Mouse (Mus musculus): ENCODE results near the gene Ifi35. TPM values are rescaled to one million over a fixed set of nuclear protein-coding genes. Genes with fewer than 3 reads are reported as not detected.
"Not testable (repeated sequence)": the region's sequence is repeated elsewhere in the genome, so short reads cannot be mapped to it uniquely, and the experiment has no call there.

Gene Ifi35
- polyA plus RNA-seq, 1 experiment from 2014 or later, result 22.4 TPM

DNA sequence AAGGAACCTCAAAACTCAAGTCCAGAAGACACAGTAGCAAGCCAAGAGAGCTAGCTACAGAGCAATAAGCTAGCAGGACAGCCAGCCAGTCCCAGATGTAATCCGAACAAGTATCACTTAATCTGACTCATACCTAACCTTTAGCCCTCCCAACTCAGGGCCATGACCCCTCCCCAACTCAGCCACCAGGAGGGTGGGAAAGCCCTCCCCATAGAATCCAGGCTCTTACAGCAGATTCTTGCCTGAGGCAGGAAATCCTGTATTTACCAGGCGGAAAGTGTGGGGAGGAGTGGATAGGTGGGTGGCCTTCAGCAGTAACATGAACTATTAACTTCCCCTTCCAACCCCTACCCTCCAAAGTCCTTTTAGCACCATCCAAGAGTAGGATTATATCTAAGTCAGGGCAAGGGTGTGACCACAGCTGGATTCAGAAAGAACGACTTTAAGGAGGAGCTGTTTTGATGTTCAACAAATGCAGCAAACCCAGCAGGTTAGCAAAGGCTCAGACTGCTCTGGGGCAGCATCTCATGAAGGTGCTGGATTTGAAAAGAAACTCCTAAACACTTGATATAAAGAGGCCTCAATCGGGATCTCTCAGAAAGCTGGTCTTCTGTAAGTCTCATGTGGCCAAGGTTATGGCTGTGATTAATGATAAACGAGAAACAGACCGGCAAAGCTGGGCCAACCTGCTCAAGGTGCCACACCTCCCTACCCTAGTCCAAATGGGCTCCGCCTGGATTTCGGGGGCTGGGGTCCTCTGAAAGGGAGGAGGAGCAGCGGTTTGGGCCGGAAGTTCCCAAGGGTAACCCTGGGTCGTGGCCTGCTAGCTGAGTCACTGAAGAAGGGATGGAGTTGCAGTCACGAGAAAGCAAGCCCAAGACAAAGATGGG is 16.2 kb downstream of the Ifi35 start, which contains the start of gene Rnd2:
TSS of gene Rnd2 (plus strand) at position 789 of the 890 bp plus-strand sequence.
- ATAC-seq (ENCODE audit: borderline replicate concordance, extremely low read depth, low FRiP score, low TSS enrichment), result no peak
- Histone ChIP-seq H3K36me3 (peaks cover 8% of the 10 kb centered on the region; the same call in 1 of the 2 replicates), H3K9ac (peak within 1 kb of the TSS; percentile 67), H3K4me1 (peaks cover 61% of the 10 kb centered on the region), H3K27ac (peak within 1 kb of the TSS; percentile 88), H3K4me2 (peak within 1 kb of the TSS; percentile 93), H3K9me3 (no peaks in the 10 kb centered on the region), H3K4me3 (peak within 1 kb of the TSS; percentile 72), H3K27me3 (no peaks in the 10 kb centered on the region)
- WGBS, result 15% methylated on average over 12 of the region's 12 CpGs

- Histone ChIP-seq H3K27ac (peak overlapping the region; percentile 88), H3K9me3 (no peaks in the 10 kb centered on the region), H3K4me3 (peak overlapping the region; percentile 72), H3K27me3 (no peaks in the 10 kb centered on the region), H3K36me3 (peaks cover 8% of the 10 kb centered on the region; the same call in 1 of the 2 replicates), H3K4me2 (peak overlapping the region; percentile 93), H3K4me1 (peaks cover 55% of the 10 kb centered on the region), H3K9ac (peak overlapping the region; percentile 67)
- WGBS, result 1% methylated on average over 51 of the region's 51 CpGs
- ATAC-seq (ENCODE audit: borderline replicate concordance, extremely low read depth, low FRiP score, low TSS enrichment), result peak; percentile 34
These were observed 17.1 kb downstream of the Ifi35 start for GRCm38 (mm10) chr11:101465101-101465868.

DNA sequence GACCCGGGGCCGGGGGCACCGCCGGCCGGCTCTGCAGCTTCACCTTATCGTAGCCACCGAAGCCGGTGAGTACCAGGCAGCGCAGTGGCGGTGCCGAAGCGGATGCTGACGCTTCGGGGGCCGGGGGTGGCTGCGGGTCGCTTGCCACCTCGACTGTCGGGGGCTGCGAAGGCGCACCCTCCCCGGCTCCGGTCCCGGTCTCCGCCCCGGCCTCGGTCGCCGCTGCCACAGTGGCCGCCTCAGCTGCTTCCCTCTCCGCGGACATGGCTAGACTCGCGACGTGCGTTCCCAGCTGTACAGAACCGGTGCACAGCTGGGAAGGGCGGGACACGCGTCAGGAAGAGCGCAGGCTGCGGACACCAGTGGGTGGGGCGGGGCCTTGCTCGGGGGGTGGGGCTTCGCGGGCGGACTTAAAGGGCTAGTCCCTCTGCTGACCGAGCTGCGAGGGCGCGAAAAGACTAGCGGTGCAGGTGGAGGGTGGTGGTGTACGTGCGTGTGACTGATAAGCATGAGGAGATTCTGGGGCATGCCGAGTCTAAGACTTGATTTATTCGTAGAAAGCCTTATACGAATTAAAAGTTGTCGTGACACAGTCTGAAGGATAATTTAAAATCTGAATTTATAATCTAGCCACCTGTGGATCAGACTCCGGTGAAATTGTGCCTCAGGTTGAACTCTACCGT is 17.8 kb downstream of the Ifi35 start, which contains the start of gene Vat1:
TSS of gene Vat1 (minus strand) at position 362 of the 683 bp plus-strand sequence.
- peak within 1 kb of the TSS; percentile 67 for H3K9ac ChIP-seq
- ATAC-seq (ENCODE audit: borderline replicate concordance, extremely low read depth, low FRiP score, low TSS enrichment), result peak; percentile 39
- peak within 1 kb of the TSS; percentile 93 for H3K4me2 ChIP-seq
- peaks cover 8% of the 10 kb centered on the region; the same call in 1 of the 2 replicates for H3K36me3 ChIP-seq
- peaks cover 52% of the 10 kb centered on the region for H3K4me1 ChIP-seq
- H3K4me3 ChIP-seq, result peak within 1 kb of the TSS; percentile 77
- no peaks in the 10 kb centered on the region for H3K27me3 ChIP-seq
- no peaks in the 10 kb centered on the region for H3K9me3 ChIP-seq
- under 1% methylated on average over 59 of the region's 60 CpGs for WGBS
- H3K27ac ChIP-seq, result peak within 1 kb of the TSS; percentile 88

DNA sequence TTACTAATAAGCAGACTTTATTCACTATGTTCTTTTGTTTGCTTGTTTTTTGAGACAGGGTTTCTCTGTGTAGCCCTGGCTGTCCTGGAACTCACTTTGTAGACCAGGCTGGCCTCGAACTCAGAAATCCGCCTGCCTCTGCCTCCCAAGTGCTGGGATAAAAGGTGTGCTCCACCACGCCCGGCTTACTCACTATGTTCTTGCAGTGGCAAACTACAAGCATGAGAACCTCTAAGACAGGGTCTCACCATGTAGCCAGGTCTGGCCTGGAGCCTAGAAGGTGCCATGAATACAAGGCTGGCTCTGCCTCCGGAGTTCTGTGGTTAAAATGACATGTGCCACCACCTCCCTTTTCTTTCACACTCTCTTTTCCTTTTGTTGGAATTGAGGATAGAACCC is 18.3 kb downstream of the Ifi35 start:
- peaks cover 52% of the 10 kb centered on the region for H3K4me1 ChIP-seq
- peak overlapping the region; percentile 72 for H3K4me3 ChIP-seq
- not testable (repeated sequence) for H3K36me3 ChIP-seq; H3K27me3 ChIP-seq; H3K9me3 ChIP-seq; H3K27ac ChIP-seq; ATAC-seq (ENCODE audit: borderline replicate concordance, extremely low read depth, low FRiP score, low TSS enrichment)
- peak overlapping the region; percentile 67; the same call in 1 of the 2 replicates for H3K9ac ChIP-seq
- peak overlapping the region; percentile 93 for H3K4me2 ChIP-seq
- 56% methylated on average over 5 of the region's 5 CpGs for WGBS

DNA sequence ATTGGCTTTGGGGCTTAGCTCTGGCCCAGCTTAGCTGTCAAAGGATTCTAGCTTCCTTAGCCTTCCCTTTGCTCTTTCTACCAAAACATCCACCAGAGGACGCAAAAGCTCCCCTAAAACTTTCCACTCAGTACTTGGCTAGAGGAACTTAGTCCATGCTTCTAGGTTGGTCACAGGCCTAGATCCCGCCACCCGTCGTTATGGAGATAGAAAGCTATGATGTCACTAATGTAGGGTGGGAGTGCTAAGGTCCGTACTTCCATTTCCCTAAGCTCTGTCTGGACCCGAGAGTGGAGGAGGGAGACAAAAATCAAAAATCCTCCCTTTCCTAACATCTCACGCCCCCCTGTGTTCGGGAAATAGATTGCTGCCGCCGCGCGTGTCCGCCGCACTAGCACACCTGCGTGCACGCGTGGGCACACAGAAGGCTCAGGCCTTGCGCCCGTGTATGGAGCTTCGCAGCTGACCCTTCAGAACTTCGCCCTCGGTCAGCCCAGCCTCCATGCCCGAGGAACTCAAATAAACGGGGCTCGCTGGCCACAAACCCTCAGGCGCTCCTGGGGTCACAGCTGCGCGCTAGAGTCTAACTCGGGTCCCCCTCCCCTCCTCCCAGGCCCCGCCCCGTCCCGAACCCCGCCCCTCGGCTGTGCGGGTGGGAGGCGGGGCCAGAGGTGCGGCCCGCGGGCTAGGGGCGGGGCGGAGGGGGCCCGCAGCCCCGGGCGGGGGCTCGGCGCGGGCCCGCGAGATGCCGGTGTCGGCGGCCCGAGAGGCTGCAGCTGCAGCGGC is 19.5 kb downstream of the Ifi35 start:
- H3K27me3 ChIP-seq, result no peaks in the 10 kb centered on the region
- peak overlapping the region; percentile 77 for H3K4me3 ChIP-seq
- 1% methylated on average over 53 of the region's 54 CpGs for WGBS
- no peak overlapping the region for H3K27ac ChIP-seq
- peaks cover 47% of the 10 kb centered on the region for H3K4me1 ChIP-seq
- H3K36me3 ChIP-seq, result no peaks in the 10 kb centered on the region
- peak overlapping the region; percentile 55 for H3K9ac ChIP-seq
- H3K9me3 ChIP-seq, result no peaks in the 10 kb centered on the region
- peak; percentile 80 for ATAC-seq (ENCODE audit: borderline replicate concordance, extremely low read depth, low FRiP score, low TSS enrichment)
- peak overlapping the region; percentile 96 for H3K4me2 ChIP-seq

- no peaks in the 10 kb centered on the region for H3K36me3 ChIP-seq
- no peak for ATAC-seq (ENCODE audit: borderline replicate concordance, extremely low read depth, low FRiP score, low TSS enrichment)
- H3K4me2 ChIP-seq, result peak overlapping the region; percentile 96
- no peaks in the 10 kb centered on the region for H3K27me3 ChIP-seq
- H3K9me3 ChIP-seq, result no peaks in the 10 kb centered on the region
- WGBS, result 1% methylated on average over 31 of the region's 31 CpGs
- H3K9ac ChIP-seq, result peak overlapping the region; percentile 55
- H3K27ac ChIP-seq, result no peak overlapping the region
- peaks cover 41% of the 10 kb centered on the region for H3K4me1 ChIP-seq
- peak overlapping the region; percentile 77 for H3K4me3 ChIP-seq
These were observed 20.1 kb downstream of the Ifi35 start for GRCm38 (mm10) chr11:101468263-101468688.

DNA sequence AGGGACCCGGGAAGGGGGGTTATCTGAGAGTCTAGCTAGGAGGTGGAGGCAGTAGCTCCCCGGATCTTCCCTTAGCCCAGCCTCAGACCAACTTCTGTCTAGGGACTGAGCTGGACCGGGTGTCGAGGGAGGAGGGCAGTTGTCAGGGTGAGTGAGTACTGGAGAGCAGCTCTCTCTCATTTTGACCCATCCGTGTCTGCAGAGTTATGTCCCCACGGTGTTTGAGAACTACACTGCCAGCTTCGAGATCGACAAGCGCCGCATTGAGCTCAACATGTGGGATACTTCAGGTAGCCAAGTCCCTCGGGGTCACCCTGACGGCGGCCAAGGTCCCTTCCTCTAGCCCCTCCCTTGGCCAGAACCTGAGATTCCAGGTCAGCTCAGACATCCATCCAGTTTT is 20.5 kb downstream of the Ifi35 start:
- 4% methylated on average over 13 of the region's 13 CpGs for WGBS
- Histone ChIP-seq H3K36me3 (no peaks in the 10 kb centered on the region), H3K27ac (no peak overlapping the region)

GRCm38 (mm10) chr11:101469155-101469554 is 20.9 kb downstream of the Ifi35 start:
- no peaks in the 10 kb centered on the region for H3K36me3 ChIP-seq
- WGBS, result 58% methylated on average over 4 of the region's 4 CpGs
- H3K27ac ChIP-seq, result no peak overlapping the region
- no peak overlapping the region for H3K9ac ChIP-seq
- no peaks in the 10 kb centered on the region for H3K9me3 ChIP-seq
- peak overlapping the region; percentile 77; the same call in 1 of the 2 replicates for H3K4me3 ChIP-seq
- H3K4me2 ChIP-seq, result peak overlapping the region; percentile 96
- no peaks in the 10 kb centered on the region for H3K27me3 ChIP-seq
- H3K4me1 ChIP-seq, result peaks cover 33% of the 10 kb centered on the region
- ATAC-seq (ENCODE audit: borderline replicate concordance, extremely low read depth, low FRiP score, low TSS enrichment), result no peak

More for the DNA sequence above, 20.5 kb downstream of the Ifi35 start:
- Histone ChIP-seq H3K4me2 (peak overlapping the region; percentile 96), H3K4me1 (peaks cover 36% of the 10 kb centered on the region), H3K27me3 (no peaks in the 10 kb centered on the region), H3K9ac (peak overlapping the region; percentile 55), H3K4me3 (peak overlapping the region; percentile 77), H3K9me3 (no peaks in the 10 kb centered on the region)
- ATAC-seq (ENCODE audit: borderline replicate concordance, extremely low read depth, low FRiP score, low TSS enrichment), result no peak

DNA sequence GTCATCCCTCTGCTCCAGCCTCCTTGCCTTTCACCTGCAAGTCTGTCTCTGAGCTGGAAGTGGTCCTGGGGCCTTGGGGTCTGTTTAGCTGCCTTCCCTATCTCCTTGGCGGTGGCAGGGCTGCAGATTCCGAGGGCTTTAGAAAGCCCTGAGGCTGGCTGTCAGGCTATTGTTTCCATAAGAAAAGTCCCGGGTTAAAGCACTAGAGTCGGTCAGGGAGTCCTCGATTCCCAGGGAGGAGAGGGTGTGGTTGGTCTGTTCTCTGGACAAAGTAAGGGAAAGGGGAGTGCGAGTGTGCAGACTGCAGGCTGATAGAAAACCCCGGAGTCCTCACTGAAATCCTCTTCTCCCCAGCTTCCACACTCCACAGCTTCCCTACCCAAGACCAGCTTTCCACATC is 22.0 kb downstream of the Ifi35 start:
- Histone ChIP-seq H3K36me3 (no peaks in the 10 kb centered on the region), H3K9me3 (no peaks in the 10 kb centered on the region), H3K27me3 (no peaks in the 10 kb centered on the region), H3K4me1 (peaks cover 23% of the 10 kb centered on the region), H3K4me3 (no peak overlapping the region), H3K9ac (no peak overlapping the region), H3K4me2 (no peak overlapping the region), H3K27ac (no peak overlapping the region)
- no peak for ATAC-seq (ENCODE audit: borderline replicate concordance, extremely low read depth, low FRiP score, low TSS enrichment)
- 50% methylated on average over 7 of the region's 7 CpGs for WGBS

DNA sequence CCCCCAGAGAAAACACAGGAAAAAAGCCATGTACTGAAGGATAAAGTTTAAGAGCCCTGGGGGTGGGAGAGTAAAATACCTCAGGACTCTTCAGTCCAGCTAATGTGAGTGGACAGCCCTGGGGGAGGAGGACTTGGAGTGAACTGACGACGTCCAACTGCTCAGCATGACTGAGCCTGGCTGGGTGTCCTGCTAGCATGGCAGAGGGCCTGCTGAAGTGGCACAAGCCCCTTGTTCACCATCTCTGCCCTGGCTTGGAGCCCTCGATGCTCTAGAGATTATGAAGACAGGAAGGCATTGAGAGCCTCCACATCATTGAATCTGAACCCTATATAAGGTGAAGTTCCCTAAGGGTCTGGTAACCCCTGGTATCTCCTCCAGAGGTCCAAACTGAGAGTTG is 23.7 kb downstream of the Ifi35 start:
- Histone ChIP-seq H3K36me3 (no peaks in the 10 kb centered on the region), H3K27ac (no peak overlapping the region), H3K9me3 (no peaks in the 10 kb centered on the region), H3K4me3 (no peak overlapping the region), H3K27me3 (no peaks in the 10 kb centered on the region), H3K4me2 (no peak overlapping the region), H3K9ac (no peak overlapping the region), H3K4me1 (peaks cover 15% of the 10 kb centered on the region)
- 41% methylated on average over 3 of the region's 3 CpGs for WGBS
- no peak for ATAC-seq (ENCODE audit: borderline replicate concordance, extremely low read depth, low FRiP score, low TSS enrichment)

GRCm38 (mm10) chr11:101472336-101472735 is 24.1 kb downstream of the Ifi35 start:
- no peak overlapping the region for H3K27ac ChIP-seq
- ATAC-seq (ENCODE audit: borderline replicate concordance, extremely low read depth, low FRiP score, low TSS enrichment), result no peak
- peaks cover 12% of the 10 kb centered on the region for H3K4me1 ChIP-seq
- H3K4me2 ChIP-seq, result no peak overlapping the region
- H3K9me3 ChIP-seq, result no peaks in the 10 kb centered on the region
- no peak overlapping the region for H3K9ac ChIP-seq
- no peaks in the 10 kb centered on the region for H3K36me3 ChIP-seq
- WGBS, result 39% methylated on average over 7 of the region's 7 CpGs
- no peaks in the 10 kb centered on the region for H3K27me3 ChIP-seq
- H3K4me3 ChIP-seq, result no peak overlapping the region
